Mouse (Mus musculus): ENCODE data around the gene Ly6g6f. TPM values are rescaled to one million over a fixed set of nuclear protein-coding genes. Genes with fewer than 3 reads are reported as not detected.

Ly6g6f gene
- polyA plus RNA-seq, 1 experiment from 2014 or later: 0.13 TPM

DNA sequence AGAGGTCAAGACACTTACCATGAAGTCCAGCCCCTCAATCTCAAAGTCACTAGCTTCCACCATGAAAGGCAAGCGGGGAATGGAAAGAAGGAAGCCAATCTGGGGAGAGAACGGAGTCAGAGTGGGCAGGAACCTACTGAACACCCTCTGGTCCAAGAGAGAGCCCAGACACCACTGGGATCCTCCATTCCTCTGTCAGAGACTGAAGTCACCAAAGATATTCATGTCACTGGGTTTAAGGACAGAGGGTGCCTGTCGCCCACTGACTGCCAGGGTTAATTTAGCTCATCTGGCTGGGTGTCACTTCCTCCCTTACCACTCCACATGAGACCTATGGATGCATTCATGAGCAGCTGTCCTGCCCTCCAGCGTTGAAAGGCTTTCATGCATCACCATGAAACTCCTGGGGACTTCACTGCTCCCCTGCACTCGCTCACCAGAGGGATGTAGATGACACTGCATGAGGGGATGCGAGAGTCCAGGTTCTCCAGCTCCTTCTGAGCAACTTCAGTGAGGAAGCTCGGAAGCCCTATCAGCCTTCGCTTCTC, 53.0 kb downstream of the Ly6g6f start:
- H3K27ac ChIP-seq (replicated peaks): no peak overlapping the region
- 83% methylated on average over 8 of the region's 8 CpGs for WGBS

DNA sequence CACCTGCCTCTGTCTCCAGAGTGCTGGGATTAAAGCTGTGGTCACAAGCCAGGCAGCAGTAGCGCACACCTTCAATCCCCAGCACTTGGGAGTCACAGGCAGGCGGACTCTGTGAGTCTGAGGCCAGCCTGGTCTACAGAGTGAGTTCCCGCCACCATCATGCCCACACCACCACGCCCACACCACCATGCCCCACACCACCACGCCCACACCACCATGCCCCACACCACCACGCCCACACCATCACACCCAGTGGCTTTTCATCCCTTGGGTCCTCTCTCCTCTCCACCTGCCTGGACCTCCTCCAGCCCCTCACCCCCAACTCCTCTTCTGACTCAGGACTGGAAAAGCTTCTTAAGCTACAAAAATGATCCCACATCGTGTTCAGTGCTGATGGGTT, 53.5 kb downstream of the Ly6g6f start:
- ATAC-seq (ENCODE audit: low FRiP score, low TSS enrichment) (no peak), DNase-seq (ENCODE audit: low spot score) (no peak)
- Histone ChIP-seq H3K4me2 (replicated peaks; ENCODE audit: low read depth) (no peak overlapping the region), H3K4me1 (replicated peaks; ENCODE audit: control insufficient read depth, insufficient read depth) (no peaks in the 10 kb centered on the region; the same call in 1 of the 2 replicates), H3K27ac (replicated peaks) (no peak overlapping the region), H3K9ac (ENCODE audit: low read length) (no peak overlapping the region), H3K9me3 (ENCODE audit: control insufficient read depth, low read length) (no peaks in the 10 kb centered on the region), H3K4me3 (ENCODE audit: low read depth, low read length) (no peak overlapping the region), H3K27me3 (ENCODE audit: control insufficient read depth, insufficient read depth, low read length) (no peaks in the 10 kb centered on the region), H3K36me3 (ENCODE audit: control insufficient read depth, insufficient read depth, low read length) (no peaks in the 10 kb centered on the region)
- TF ChIP-seq EP300 (optimal IDR thresholded peaks at IDR 0.05): no peak
- no peak for TF ChIP-seq CTCF (IDR thresholded peaks at IDR 0.05; ENCODE audit: low read depth)
- WGBS: 77% methylated on average over 7 of the region's 7 CpGs

More for the DNA sequence above, 53.0 kb downstream of the Ly6g6f start:
- Histone ChIP-seq H3K36me3 (ENCODE audit: control insufficient read depth, insufficient read depth, low read length) (no peaks in the 10 kb centered on the region), H3K4me1 (replicated peaks; ENCODE audit: control insufficient read depth, insufficient read depth) (no peaks in the 10 kb centered on the region; the same call in 1 of the 2 replicates), H3K4me3 (ENCODE audit: low read depth, low read length) (no peak overlapping the region), H3K9ac (ENCODE audit: low read length) (no peak overlapping the region), H3K9me3 (ENCODE audit: control insufficient read depth, low read length) (no peaks in the 10 kb centered on the region), H3K27me3 (ENCODE audit: control insufficient read depth, insufficient read depth, low read length) (no peaks in the 10 kb centered on the region), H3K4me2 (replicated peaks; ENCODE audit: low read depth) (no peak overlapping the region)
- TF ChIP-seq EP300 (optimal IDR thresholded peaks at IDR 0.05) (no peak), CTCF (IDR thresholded peaks at IDR 0.05; ENCODE audit: low read depth) (peak; percentile 33)
- DNase-seq (ENCODE audit: low spot score) (no peak), ATAC-seq (ENCODE audit: low FRiP score, low TSS enrichment) (no peak)

DNA sequence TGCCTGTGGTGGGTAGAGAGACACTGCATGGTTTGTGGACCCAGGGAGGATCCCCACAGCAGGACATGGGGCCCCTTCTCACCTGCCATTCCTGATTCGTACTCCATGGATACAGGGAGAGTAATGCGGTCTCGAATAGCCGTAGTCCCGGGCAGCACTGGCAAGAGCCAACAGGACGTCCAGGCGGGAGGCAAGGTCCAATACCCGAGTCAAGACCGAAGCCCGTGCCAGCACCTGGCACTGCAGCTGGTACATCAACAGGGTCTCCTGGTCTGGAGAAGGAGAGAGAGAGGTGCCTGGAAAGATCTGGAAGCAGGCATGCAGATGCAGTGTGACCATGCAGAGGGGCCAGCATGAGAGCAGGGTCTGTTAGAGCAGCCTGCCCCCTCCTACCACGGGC, 54.1 kb downstream of the Ly6g6f start:
- no peak overlapping the region for H3K9ac ChIP-seq (ENCODE audit: low read length)
- DNase-seq (ENCODE audit: low spot score) (no peak), ATAC-seq (ENCODE audit: low FRiP score, low TSS enrichment) (no peak)
- no peak for TF ChIP-seq CTCF (IDR thresholded peaks at IDR 0.05; ENCODE audit: low read depth)
- WGBS: 82% methylated on average over 11 of the region's 11 CpGs
- H3K9me3 ChIP-seq (ENCODE audit: control insufficient read depth, low read length): no peaks in the 10 kb centered on the region
- no peaks in the 10 kb centered on the region; the same call in 1 of the 2 replicates for H3K4me1 ChIP-seq (replicated peaks; ENCODE audit: control insufficient read depth, insufficient read depth)
- no peak overlapping the region for H3K27ac ChIP-seq (replicated peaks)
- H3K4me2 ChIP-seq (replicated peaks; ENCODE audit: low read depth): no peak overlapping the region
- no peaks in the 10 kb centered on the region for H3K27me3 ChIP-seq (ENCODE audit: control insufficient read depth, insufficient read depth, low read length)
- no peaks in the 10 kb centered on the region for H3K36me3 ChIP-seq (ENCODE audit: control insufficient read depth, insufficient read depth, low read length)
- H3K4me3 ChIP-seq (ENCODE audit: low read depth, low read length): no peak overlapping the region

Other genes starting within 250 kb of the Ly6g6f start
- gene Stk19, start 248.7 kb downstream of the Ly6g6f start, polyA plus RNA-seq (2015; fragmentation: Nextera tagmentation; extraction: Ambion mirVana): 20.8 and 23.1 TPM in 2 replicates
- 29.6 and 32.2 TPM in 2 replicates for gene Dxo, start 248.6 kb downstream of the Ly6g6f start, polyA plus RNA-seq (2015; fragmentation: Nextera tagmentation; extraction: Ambion mirVana)
- 22.5 and 23.6 TPM in 2 replicates for gene Skiv2l, start 235.4 kb downstream of the Ly6g6f start, polyA plus RNA-seq (2015; fragmentation: Nextera tagmentation; extraction: Ambion mirVana)
- gene Nelfe, start 235.2 kb downstream of the Ly6g6f start, polyA plus RNA-seq (2015; fragmentation: Nextera tagmentation; extraction: Ambion mirVana): 50.0 and 53.8 TPM in 2 replicates
- gene Cfb, start 223.1 kb downstream of the Ly6g6f start, polyA plus RNA-seq (2015; fragmentation: Nextera tagmentation; extraction: Ambion mirVana): 20.7 and 23.9 TPM in 2 replicates
- 0.59 and 0.62 TPM in 2 replicates for gene Zbtb12, start 206.1 kb downstream of the Ly6g6f start, polyA plus RNA-seq (2015; fragmentation: Nextera tagmentation; extraction: Ambion mirVana)
- gene Gm20547, start 203.6 kb downstream of the Ly6g6f start, polyA plus RNA-seq (2015; fragmentation: Nextera tagmentation; extraction: Ambion mirVana): not detected in 2 replicates
- 4.8 and 5.5 TPM in 2 replicates for gene C2, start 187.3 kb downstream of the Ly6g6f start, polyA plus RNA-seq (2015; fragmentation: Nextera tagmentation; extraction: Ambion mirVana)
- gene Ehmt2, start 187.1 kb downstream of the Ly6g6f start, polyA plus RNA-seq (2015; fragmentation: Nextera tagmentation; extraction: Ambion mirVana): 23.8 and 26.2 TPM in 2 replicates
- 31.2 and 33.1 TPM in 2 replicates for gene Slc44a4, start 171.1 kb downstream of the Ly6g6f start, polyA plus RNA-seq (2015; fragmentation: Nextera tagmentation; extraction: Ambion mirVana)
- 18.3 and 18.9 TPM in 2 replicates for gene Neu1, start 154.4 kb downstream of the Ly6g6f start, polyA plus RNA-seq (2015; fragmentation: Nextera tagmentation; extraction: Ambion mirVana)
- gene Hspa1b, start 126.4 kb downstream of the Ly6g6f start, polyA plus RNA-seq (2015; fragmentation: Nextera tagmentation; extraction: Ambion mirVana): 3.0 TPM in 2 replicates
- not detected in 2 replicates for gene Gm20481, start 115.7 kb downstream of the Ly6g6f start, polyA plus RNA-seq (2015; fragmentation: Nextera tagmentation; extraction: Ambion mirVana)
- gene Hspa1a, start 113.5 kb downstream of the Ly6g6f start, polyA plus RNA-seq (2015; fragmentation: Nextera tagmentation; extraction: Ambion mirVana): 24.1 and 25.9 TPM in 2 replicates
- 0.25 and 0.48 TPM in 2 replicates for gene Hspa1l, start 112.9 kb downstream of the Ly6g6f start, polyA plus RNA-seq (2015; fragmentation: Nextera tagmentation; extraction: Ambion mirVana)
- gene Lsm2, start 103.7 kb downstream of the Ly6g6f start, polyA plus RNA-seq (2015; fragmentation: Nextera tagmentation; extraction: Ambion mirVana): 69.2 and 75.1 TPM in 2 replicates
- gene Vars, start 84.6 kb downstream of the Ly6g6f start, polyA plus RNA-seq (2015; fragmentation: Nextera tagmentation; extraction: Ambion mirVana): 35.5 and 40.2 TPM in 2 replicates
- gene Vwa7, start 69.0 kb downstream of the Ly6g6f start, polyA plus RNA-seq (2015; fragmentation: Nextera tagmentation; extraction: Ambion mirVana): 0.28 and 0.36 TPM in 2 replicates
- gene Sapcd1, start 57.6 kb downstream of the Ly6g6f start, polyA plus RNA-seq (2015; fragmentation: Nextera tagmentation; extraction: Ambion mirVana): 8.0 and 8.2 TPM in 2 replicates
- gene Msh5, start 38.9 kb downstream of the Ly6g6f start, polyA plus RNA-seq (2015; fragmentation: Nextera tagmentation; extraction: Ambion mirVana): 1.9 and 2.7 TPM in 2 replicates
- gene Clic1, start 35.6 kb downstream of the Ly6g6f start, polyA plus RNA-seq (2015; fragmentation: Nextera tagmentation; extraction: Ambion mirVana): 344 and 360 TPM in 2 replicates
- gene Ddah2, start 26.6 kb downstream of the Ly6g6f start, polyA plus RNA-seq (2015; fragmentation: Nextera tagmentation; extraction: Ambion mirVana): 84.8 and 86.8 TPM in 2 replicates
- 260 and 317 TPM in 2 replicates for gene Ly6g6c, start 20.2 kb downstream of the Ly6g6f start, polyA plus RNA-seq (2015; fragmentation: Nextera tagmentation; extraction: Ambion mirVana)
- gene Mpig6b, start 19.4 kb downstream of the Ly6g6f start, polyA plus RNA-seq (2015; fragmentation: Nextera tagmentation; extraction: Ambion mirVana): 0.49 and 0.96 TPM in 2 replicates
- gene Ly6g6e, start 8.7 kb downstream of the Ly6g6f start, polyA plus RNA-seq (2015; fragmentation: Nextera tagmentation; extraction: Ambion mirVana): 109 and 113 TPM in 2 replicates
- 7.1 and 7.7 TPM in 2 replicates for gene Ly6g6d, start 7.5 kb downstream of the Ly6g6f start, polyA plus RNA-seq (2015; fragmentation: Nextera tagmentation; extraction: Ambion mirVana)
- 74.2 and 75.0 TPM in 2 replicates for gene Abhd16a, start 3.7 kb upstream of the Ly6g6f start, polyA plus RNA-seq (2015; fragmentation: Nextera tagmentation; extraction: Ambion mirVana)
- not detected in 2 replicates for gene Ly6g5c, start 22.7 kb upstream of the Ly6g6f start, polyA plus RNA-seq (2015; fragmentation: Nextera tagmentation; extraction: Ambion mirVana)
- gene Ly6g5b, start 29.8 kb upstream of the Ly6g6f start, polyA plus RNA-seq (2015; fragmentation: Nextera tagmentation; extraction: Ambion mirVana): 0.18 and 0.27 TPM in 2 replicates
- 11.2 and 11.3 TPM in 2 replicates for gene Gpank1, start 35.8 kb upstream of the Ly6g6f start, polyA plus RNA-seq (2015; fragmentation: Nextera tagmentation; extraction: Ambion mirVana)
- gene Csnk2b, start 36.4 kb upstream of the Ly6g6f start, polyA plus RNA-seq (2015; fragmentation: Nextera tagmentation; extraction: Ambion mirVana): 323 and 329 TPM in 2 replicates
- gene D17H6S53E, start 40.8 kb upstream of the Ly6g6f start, polyA plus RNA-seq (2015; fragmentation: Nextera tagmentation; extraction: Ambion mirVana): 14.4 and 15.5 TPM in 2 replicates
- 1.3 and 3.2 TPM in 2 replicates for gene Apom, start 46.4 kb upstream of the Ly6g6f start, polyA plus RNA-seq (2015; fragmentation: Nextera tagmentation; extraction: Ambion mirVana)
- gene Bag6, start 49.6 kb upstream of the Ly6g6f start, polyA plus RNA-seq (2015; fragmentation: Nextera tagmentation; extraction: Ambion mirVana): 28.1 and 30.6 TPM in 2 replicates
- 45.4 and 49.3 TPM in 2 replicates for gene Prrc2a, start 79.3 kb upstream of the Ly6g6f start, polyA plus RNA-seq (2015; fragmentation: Nextera tagmentation; extraction: Ambion mirVana)
- 24.3 and 25.2 TPM in 2 replicates for gene Aif1, start 90.5 kb upstream of the Ly6g6f start, polyA plus RNA-seq (2015; fragmentation: Nextera tagmentation; extraction: Ambion mirVana)
- 17.5 and 19.3 TPM in 2 replicates for gene Lst1, start 102.8 kb upstream of the Ly6g6f start, polyA plus RNA-seq (2015; fragmentation: Nextera tagmentation; extraction: Ambion mirVana)
- 0.63 and 0.78 TPM in 2 replicates for gene Ltb, start 108.8 kb upstream of the Ly6g6f start, polyA plus RNA-seq (2015; fragmentation: Nextera tagmentation; extraction: Ambion mirVana)
- gene Tnf, start 116.4 kb upstream of the Ly6g6f start, polyA plus RNA-seq (2015; fragmentation: Nextera tagmentation; extraction: Ambion mirVana): 0.32 and 0.40 TPM in 2 replicates
- gene Lta, start 119.7 kb upstream of the Ly6g6f start, polyA plus RNA-seq (2015; fragmentation: Nextera tagmentation; extraction: Ambion mirVana): 0.11 and 0.16 TPM in 2 replicates
- 0.27 and 0.33 TPM in 2 replicates for gene Gm16181, start 135.2 kb upstream of the Ly6g6f start, polyA plus RNA-seq (2015; fragmentation: Nextera tagmentation; extraction: Ambion mirVana)
- 3.0 and 3.6 TPM in 2 replicates for gene Atp6v1g2, start 148.1 kb upstream of the Ly6g6f start, polyA plus RNA-seq (2015; fragmentation: Nextera tagmentation; extraction: Ambion mirVana)
- 7.4 and 7.5 TPM in 2 replicates for gene Nfkbil1, start 150.2 kb upstream of the Ly6g6f start, polyA plus RNA-seq (2015; fragmentation: Nextera tagmentation; extraction: Ambion mirVana)
- 143 and 145 TPM in 2 replicates for gene Ddx39b, start 156.1 kb upstream of the Ly6g6f start, polyA plus RNA-seq (2015; fragmentation: Nextera tagmentation; extraction: Ambion mirVana)
- 303 and 307 TPM in 2 replicates for gene H2-D1, start 177.1 kb upstream of the Ly6g6f start, polyA plus RNA-seq (2015; fragmentation: Nextera tagmentation; extraction: Ambion mirVana)
- not detected in 2 replicates for gene H2-Q1, start 234.8 kb upstream of the Ly6g6f start, polyA plus RNA-seq (2015; fragmentation: Nextera tagmentation; extraction: Ambion mirVana)

All from stomach, postnatal 0 days (tissue).